Mouse (Mus musculus) intestine, embryonic 15.5 days (tissue): Measurements from ENCODE around the gene Dapk3. TPM values are rescaled to one million over a fixed set of nuclear protein-coding genes. Genes with fewer than 3 reads are reported as not detected.

Experiments
- ATAC-seq: fragments of 200-750 bp; cut with Nextera tagmentation; 2 replicates; pipeline ENCODE4 v1.8.0; 2017; ENCODE audit warnings: moderate TSS enrichment, moderate library complexity
- H3K27ac ChIP-seq: fragments of 300-500 bp; sonication (generic); 2 replicates; pipeline ENCODE4 v1.5.1; 2015; ENCODE audit warnings: mild to moderate bottlenecking, inconsistent platforms
- H3K27me3 ChIP-seq: fragments of 300-500 bp; sonication (generic); replicated peaks from 2 replicates; pipeline ENCODE4 v1.6.1; 2015; ENCODE audit warnings: inconsistent platforms
- H3K36me3 ChIP-seq: fragments of 300-500 bp; sonication (generic); 2 replicates; pipeline ENCODE4 v1.6.1; 2015; ENCODE audit warnings: inconsistent platforms
- H3K4me1 ChIP-seq: fragments of 300-500 bp; sonication (generic); replicated peaks from 2 replicates; pipeline ENCODE4 v1.6.1; 2015; ENCODE audit warnings: inconsistent platforms
- H3K4me2 ChIP-seq: fragments of 300-500 bp; sonication (generic); replicated peaks from 2 replicates; pipeline ENCODE4 v1.6.1; 2015; ENCODE audit warnings: mild to moderate bottlenecking, inconsistent platforms
- H3K4me3 ChIP-seq: fragments of 300-500 bp; sonication (generic); replicated peaks from 2 replicates; pipeline ENCODE4 v1.5.1; 2015; ENCODE audit warnings: inconsistent platforms
- H3K9ac ChIP-seq: fragments of 300-500 bp; sonication (generic); 2 replicates; pipeline ENCODE4 v1.6.1; 2015; ENCODE audit warnings: inconsistent platforms
- H3K9me3 ChIP-seq: fragments of 300-500 bp; sonication (generic); 2 replicates; pipeline ENCODE4 v1.6.1; 2016; ENCODE audit warnings: inconsistent platforms
- WGBS: fragments of 180-500 bp; shearing (Covaris S2); methylation state at CpG from one replicate; pipeline ENCODE4 v1.1.7; 2015; 5-methylcytosine and 5-hydroxymethylcytosine counted together
- polyA plus RNA-seq: library from polyadenylated mRNA; unstranded; fragments of >200 nt; fragmentation: Nextera tagmentation; extraction: Ambion mirVana; gene quantifications from 2 replicates; pipeline ENCODE4 v1.2.1, GENCODE M21; 2015

Gene Dapk3
- polyA plus RNA-seq, 1 experiment from 2014 or later, result 56.6 TPM

GRCm38 (mm10) chr10:81140005-81140404, 42.8 kb upstream of the Dapk3 start:
- 44% methylated on average over 8 of the region's 8 CpGs for WGBS
- Histone ChIP-seq H3K27me3 (no peaks in the 10 kb centered on the region), H3K9ac (peak overlapping the region; percentile 90), H3K4me3 (peak overlapping the region; percentile 67), H3K36me3 (peaks cover 17% of the 10 kb centered on the region), H3K4me2 (peak overlapping the region; percentile 86), H3K4me1 (peaks cover 52% of the 10 kb centered on the region), H3K9me3 (no peaks in the 10 kb centered on the region), H3K27ac (peak overlapping the region; percentile 81)
- ATAC-seq, result no peak

GRCm38 (mm10) chr10:81140717-81141454, 41.9 kb upstream of the Dapk3 start:
- Histone ChIP-seq H3K4me3 (peak overlapping the region; percentile 67), H3K9ac (peak overlapping the region; percentile 90), H3K9me3 (no peaks in the 10 kb centered on the region), H3K4me2 (peak overlapping the region; percentile 86), H3K27ac (peak overlapping the region; percentile 81), H3K27me3 (no peaks in the 10 kb centered on the region), H3K36me3 (peaks cover 25% of the 10 kb centered on the region), H3K4me1 (peaks cover 51% of the 10 kb centered on the region)
- WGBS, result 37% methylated on average over 10 of the region's 10 CpGs
- ATAC-seq, result peak; percentile 5; the same call in 1 of the 2 replicates

DNA sequence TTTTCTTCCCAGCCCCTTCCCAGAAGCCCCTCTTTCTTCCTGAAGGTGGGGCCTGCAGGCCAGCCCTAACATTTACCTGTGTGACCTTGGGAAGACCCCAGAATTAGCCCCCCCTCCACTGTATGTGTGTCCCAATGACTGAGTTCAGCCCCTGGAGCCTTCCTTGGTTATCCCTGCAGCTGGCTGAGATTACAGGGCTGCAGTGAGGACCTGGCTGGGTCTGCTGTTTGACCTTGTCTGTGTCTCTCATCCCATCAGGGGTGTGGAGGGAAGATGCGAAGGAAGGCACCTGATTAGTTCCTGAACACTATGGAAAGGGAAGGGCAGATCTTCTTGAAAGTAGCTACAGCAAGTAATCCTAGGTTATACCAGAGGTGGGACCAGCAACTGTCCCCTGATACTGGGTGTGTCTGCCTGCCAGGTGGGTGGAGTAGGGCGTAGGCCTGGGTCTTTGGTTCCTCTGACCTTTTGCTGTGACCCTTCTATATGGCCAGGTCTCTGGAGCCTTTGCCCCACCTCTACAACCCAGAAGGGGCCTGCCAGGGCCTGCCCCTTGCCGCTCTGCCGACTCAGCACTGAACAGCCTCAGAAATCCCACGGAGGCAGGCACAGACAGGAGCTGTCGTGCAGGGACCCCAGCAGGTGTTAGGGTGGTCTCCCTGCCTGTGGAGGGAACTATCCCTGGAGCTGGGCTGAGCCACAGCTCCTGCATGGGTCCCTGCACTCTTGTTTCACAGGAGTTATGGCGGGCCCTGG, 41.2 kb upstream of the Dapk3 start:
- ATAC-seq, result no peak
- Histone ChIP-seq H3K4me2 (peak overlapping the region; percentile 86), H3K27me3 (no peaks in the 10 kb centered on the region), H3K9ac (peak overlapping the region; percentile 90; the same call in 1 of the 2 replicates), H3K36me3 (peaks cover 33% of the 10 kb centered on the region), H3K9me3 (no peaks in the 10 kb centered on the region), H3K27ac (peak overlapping the region; percentile 81), H3K4me3 (peak overlapping the region; percentile 67), H3K4me1 (peaks cover 59% of the 10 kb centered on the region)
- 60% methylated on average over 7 of the region's 7 CpGs for WGBS

GRCm38 (mm10) chr10:81142551-81142981, 40.2 kb upstream of the Dapk3 start:
- Histone ChIP-seq H3K36me3 (peaks cover 42% of the 10 kb centered on the region), H3K27me3 (no peaks in the 10 kb centered on the region), H3K9ac (peak overlapping the region; percentile 19; the same call in 1 of the 2 replicates), H3K4me3 (no peak overlapping the region), H3K4me2 (peak overlapping the region; percentile 86), H3K9me3 (no peaks in the 10 kb centered on the region), H3K27ac (peak overlapping the region; percentile 81), H3K4me1 (peaks cover 64% of the 10 kb centered on the region)
- 68% methylated on average over 5 of the region's 5 CpGs for WGBS
- no peak for ATAC-seq

- peak overlapping the region; percentile 81 for H3K27ac ChIP-seq
- no peak overlapping the region for H3K4me3 ChIP-seq
- 0 out of 2 replicates have a peak overlapping the region, but pooled peaks have one; percentile 4 for H3K4me2 ChIP-seq
- no peaks in the 10 kb centered on the region for H3K9me3 ChIP-seq
- H3K27me3 ChIP-seq, result no peaks in the 10 kb centered on the region
- no peak for ATAC-seq
- peaks cover 48% of the 10 kb centered on the region for H3K36me3 ChIP-seq
- no peak overlapping the region for H3K9ac ChIP-seq
- 87% methylated on average over 7 of the region's 7 CpGs for WGBS
- peaks cover 64% of the 10 kb centered on the region for H3K4me1 ChIP-seq
Measured at GRCm38 (mm10) chr10:81143157-81143633, 39.6 kb upstream of the Dapk3 start.

DNA sequence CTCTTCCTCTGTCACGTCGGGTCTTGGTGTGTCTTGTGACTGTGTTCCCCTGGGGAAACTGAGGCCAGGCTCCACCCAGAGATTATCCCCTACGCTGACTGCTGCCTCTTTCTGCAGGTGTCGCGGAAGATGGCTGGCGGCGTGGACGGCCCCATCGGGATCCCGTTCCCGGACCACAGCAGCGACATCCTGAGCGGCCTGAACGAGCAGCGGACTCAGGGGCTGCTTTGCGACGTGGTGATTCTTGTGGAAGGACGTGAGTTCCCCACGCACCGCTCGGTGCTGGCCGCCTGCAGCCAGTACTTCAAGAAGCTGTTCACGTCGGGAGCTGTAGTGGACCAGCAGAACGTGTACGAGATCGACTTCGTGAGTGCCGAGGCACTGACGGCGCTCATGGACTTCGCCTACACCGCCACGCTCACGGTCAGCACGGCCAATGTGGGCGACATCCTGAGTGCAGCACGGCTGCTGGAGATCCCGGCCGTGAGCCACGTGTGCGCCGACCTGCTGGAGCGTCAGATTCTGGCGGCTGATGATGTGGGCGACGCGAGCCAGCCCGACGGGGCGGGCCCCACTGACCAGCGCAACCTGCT, 38.9 kb upstream of the Dapk3 start:
- Histone ChIP-seq H3K9ac (no peak overlapping the region), H3K27me3 (no peaks in the 10 kb centered on the region), H3K4me2 (no peak overlapping the region), H3K36me3 (peaks cover 55% of the 10 kb centered on the region), H3K4me1 (peaks cover 62% of the 10 kb centered on the region), H3K4me3 (no peak overlapping the region), H3K9me3 (no peaks in the 10 kb centered on the region), H3K27ac (no peak overlapping the region)
- WGBS, result 95% methylated on average over 52 of the region's 52 CpGs
- ATAC-seq, result no peak

DNA sequence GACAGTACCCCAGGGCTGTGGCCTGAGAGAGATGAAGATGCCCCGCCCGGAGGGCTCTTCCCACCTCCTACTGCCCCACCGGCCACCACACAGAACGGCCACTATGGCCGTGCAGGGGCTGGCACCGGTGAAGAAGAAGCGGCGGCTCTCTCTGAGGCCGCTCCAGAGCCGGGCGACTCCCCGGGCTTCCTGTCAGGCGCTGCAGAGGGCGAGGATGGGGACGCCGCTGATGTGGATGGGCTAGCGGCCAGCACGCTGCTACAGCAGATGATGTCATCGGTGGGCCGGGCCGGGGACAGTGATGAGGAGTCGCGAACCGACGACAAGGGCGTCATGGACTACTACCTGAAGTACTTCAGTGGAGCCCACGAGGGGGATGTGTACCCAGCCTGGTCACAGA, 38.1 kb upstream of the Dapk3 start:
- Histone ChIP-seq H3K36me3 (peaks cover 58% of the 10 kb centered on the region), H3K4me2 (no peak overlapping the region), H3K27me3 (no peaks in the 10 kb centered on the region), H3K9me3 (no peaks in the 10 kb centered on the region), H3K4me1 (peaks cover 54% of the 10 kb centered on the region), H3K27ac (peak overlapping the region; percentile 77; the same call in 1 of the 2 replicates), H3K4me3 (no peak overlapping the region), H3K9ac (no peak overlapping the region; the same call in 1 of the 2 replicates)
- ATAC-seq, result no peak
- WGBS, result 89% methylated on average over 27 of the region's 27 CpGs

- H3K4me3 ChIP-seq, result peak overlapping the region; percentile 18
- H3K9ac ChIP-seq, result peak overlapping the region; percentile 15; the same call in 1 of the 2 replicates
- ATAC-seq, result no peak
- peaks cover 48% of the 10 kb centered on the region for H3K4me1 ChIP-seq
- H3K9me3 ChIP-seq, result no peaks in the 10 kb centered on the region
- 82% methylated on average over 6 of the region's 6 CpGs for WGBS
- peak overlapping the region; percentile 77 for H3K27ac ChIP-seq
- H3K4me2 ChIP-seq, result peak overlapping the region; percentile 46
- H3K27me3 ChIP-seq, result no peaks in the 10 kb centered on the region
- peaks cover 64% of the 10 kb centered on the region for H3K36me3 ChIP-seq
Measured at GRCm38 (mm10) chr10:81145307-81145706, 37.5 kb upstream of the Dapk3 start.

GRCm38 (mm10) chr10:81145778-81146177, 37.0 kb upstream of the Dapk3 start:
- 64% methylated on average over 7 of the region's 7 CpGs for WGBS
- Histone ChIP-seq H3K4me2 (peak overlapping the region; percentile 46), H3K27me3 (no peaks in the 10 kb centered on the region), H3K9me3 (no peaks in the 10 kb centered on the region), H3K4me1 (peaks cover 43% of the 10 kb centered on the region), H3K9ac (peak overlapping the region; percentile 18; the same call in 1 of the 2 replicates), H3K36me3 (peaks cover 64% of the 10 kb centered on the region), H3K27ac (peak overlapping the region; percentile 77), H3K4me3 (peak overlapping the region; percentile 18)
- ATAC-seq, result peak; percentile 60

- 56% methylated on average over 4 of the region's 4 CpGs for WGBS
- H3K9me3 ChIP-seq, result no peaks in the 10 kb centered on the region
- H3K27me3 ChIP-seq, result no peaks in the 10 kb centered on the region
- peaks cover 38% of the 10 kb centered on the region for H3K4me1 ChIP-seq
- H3K36me3 ChIP-seq, result peaks cover 64% of the 10 kb centered on the region
- H3K4me3 ChIP-seq, result peak overlapping the region; percentile 18
- peak overlapping the region; percentile 77 for H3K27ac ChIP-seq
- H3K9ac ChIP-seq, result peak overlapping the region; percentile 18
- peak; percentile 7; the same call in 1 of the 2 replicates for ATAC-seq
- peak overlapping the region; percentile 46 for H3K4me2 ChIP-seq
Measured at GRCm38 (mm10) chr10:81146296-81146695, 36.5 kb upstream of the Dapk3 start.

DNA sequence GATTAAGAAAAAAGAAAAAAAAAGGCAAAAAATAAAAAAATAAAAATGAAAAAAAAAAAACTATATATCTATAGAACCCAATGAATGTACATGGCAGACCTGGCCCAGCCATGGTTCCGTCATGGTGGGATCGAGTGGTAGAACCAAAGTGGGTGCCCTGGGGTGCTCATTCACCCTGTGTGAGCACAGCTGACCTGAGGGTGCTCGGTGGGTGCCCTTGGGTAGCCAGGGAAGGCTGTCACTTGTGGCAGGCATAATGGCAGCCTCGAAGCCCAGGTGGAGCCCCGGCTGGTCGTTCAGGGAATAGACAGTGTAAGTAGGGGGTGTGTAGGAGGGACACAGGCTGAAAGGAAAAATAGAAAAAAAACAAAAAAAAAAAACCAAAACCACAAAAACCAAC, 31.5 kb upstream of the Dapk3 start:
- Histone ChIP-seq H3K9ac (no peak overlapping the region), H3K4me2 (no peak overlapping the region), H3K27me3 (no peaks in the 10 kb centered on the region), H3K4me3 (no peak overlapping the region), H3K9me3 (no peaks in the 10 kb centered on the region), H3K27ac (no peak overlapping the region), H3K36me3 (peaks cover 73% of the 10 kb centered on the region), H3K4me1 (peaks cover 15% of the 10 kb centered on the region)
- ATAC-seq, result no peak
- WGBS, result 76% methylated on average over 6 of the region's 6 CpGs

DNA sequence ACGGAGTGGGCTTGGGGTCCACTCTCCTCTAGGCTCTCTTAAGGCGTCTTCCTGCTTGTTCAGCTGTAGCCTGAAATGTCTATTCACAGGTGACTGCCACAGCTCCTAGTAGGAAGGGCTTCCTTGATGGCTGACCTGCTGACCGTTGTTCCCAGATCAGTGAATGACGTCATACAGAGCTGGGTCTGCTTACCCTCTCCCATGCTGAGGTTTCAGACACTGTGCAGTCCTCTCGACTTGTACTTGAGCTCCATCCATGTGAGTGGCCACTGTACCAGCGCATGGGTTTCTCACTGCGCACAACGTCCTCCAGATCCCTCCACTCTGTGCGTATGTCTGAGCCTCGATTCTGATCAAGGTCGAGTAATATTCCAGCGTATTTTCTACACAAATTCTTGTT, 30.2 kb upstream of the Dapk3 start:
- Histone ChIP-seq H3K4me2 (no peak overlapping the region), H3K27me3 (no peaks in the 10 kb centered on the region), H3K9me3 (no peaks in the 10 kb centered on the region), H3K9ac (no peak overlapping the region), H3K4me3 (no peak overlapping the region), H3K4me1 (peaks cover 6% of the 10 kb centered on the region; the same call in 1 of the 2 replicates), H3K36me3 (peaks cover 71% of the 10 kb centered on the region), H3K27ac (peak overlapping the region; percentile 51)
- ATAC-seq, result 0 out of 2 replicates have a peak, but pooled peaks have one; percentile 27
- 70% methylated on average over 12 of the region's 12 CpGs for WGBS
